Mouse (Mus musculus) embryonic facial prominence, embryonic 13.5 days (tissue): ENCODE measurements around the gene Dnaaf2. TPM values are rescaled to one million over a fixed set of nuclear protein-coding genes. Genes with fewer than 3 reads are reported as not detected.
"Not testable (repeated sequence)": the region's sequence is repeated elsewhere in the genome, so short reads cannot be mapped to it uniquely, and the experiment has no call there.

Experiments
- ATAC-seq: fragments of 200-750 bp; cut with Nextera tagmentation; 2 replicates; pipeline ENCODE4 v1.8.0; 2017; ENCODE audit warnings: low read depth; ENCODE audit not compliant: insufficient number of reproducible peaks, insufficient read depth, low FRiP score, low TSS enrichment
- H3K27ac ChIP-seq: fragments of 300-500 bp; sonication (generic); 2 replicates; pipeline ENCODE4 v1.5.1; 2015; ENCODE audit warnings: moderate library complexity, mild to moderate bottlenecking, inconsistent platforms
- H3K27me3 ChIP-seq: fragments of 300-500 bp; sonication (generic); 2 replicates; pipeline ENCODE4 v1.6.1; 2015; ENCODE audit warnings: mild to moderate bottlenecking, inconsistent platforms
- H3K36me3 ChIP-seq: fragments of 300-500 bp; sonication (generic); 2 replicates; pipeline ENCODE4 v1.6.1; 2015; ENCODE audit warnings: mild to moderate bottlenecking, inconsistent platforms
- H3K4me1 ChIP-seq: fragments of 300-500 bp; sonication (generic); 2 replicates; pipeline ENCODE4 v1.6.1; 2015; ENCODE audit warnings: inconsistent platforms
- H3K4me2 ChIP-seq: fragments of 300-500 bp; sonication (generic); 2 replicates; pipeline ENCODE4 v1.6.1; 2015; ENCODE audit warnings: moderate library complexity, mild to moderate bottlenecking, inconsistent platforms
- H3K4me3 ChIP-seq: fragments of 300-500 bp; sonication (generic); 2 replicates; pipeline ENCODE4 v1.5.1; 2015; ENCODE audit warnings: mild to moderate bottlenecking, inconsistent platforms
- H3K9ac ChIP-seq: fragments of 300-500 bp; sonication (generic); 2 replicates; pipeline ENCODE4 v1.6.1; 2015; ENCODE audit warnings: mild to moderate bottlenecking, inconsistent platforms
- H3K9me3 ChIP-seq: fragments of 300-500 bp; sonication (generic); 2 replicates; pipeline ENCODE4 v1.6.1; 2016; ENCODE audit warnings: inconsistent platforms
- WGBS: fragments of 180-500 bp; shearing (Covaris S2); methylation state at CpG from one replicate; pipeline ENCODE4 v1.1.7; 2015; ENCODE audit warnings: mixed read lengths; 5-methylcytosine and 5-hydroxymethylcytosine counted together
- polyA plus RNA-seq: library from polyadenylated mRNA; unstranded; fragments of >200 nt; fragmentation: Nextera tagmentation; extraction: Ambion mirVana; gene quantifications from 2 replicates; pipeline ENCODE4 v1.2.1, GENCODE M21; 2015

Gene Dnaaf2
- polyA plus RNA-seq, 1 experiment from 2014 or later = 12.0 TPM

GRCm38 (mm10) chr12:69158765-69159577, 39.3 kb downstream of the Dnaaf2 start, which contains the start of gene Rps29:
Gene Rps29 (minus strand): TSS chr12:69159186.
- H3K9me3 ChIP-seq, H3K27me3 ChIP-seq, H3K4me1 ChIP-seq: not testable (repeated sequence)
- Histone ChIP-seq H3K27ac (peak within 1 kb of the TSS; percentile 95), H3K9ac (peak within 1 kb of the TSS; percentile 92), H3K36me3 (peaks cover 20% of the 10 kb centered on the region), H3K4me3 (peak within 1 kb of the TSS; percentile 65), H3K4me2 (peak within 1 kb of the TSS; percentile 67)
- under 1% methylated on average over 59 of the region's 68 CpGs for WGBS
- ATAC-seq = peak; percentile 99

GRCm38 (mm10) chr12:69158366-69158764, 39.9 kb downstream of the Dnaaf2 start:
- ATAC-seq = 0 out of 2 replicates have a peak, but pooled peaks have one; percentile 1

GRCm38 (mm10) chr12:69157107-69157506, 41.1 kb downstream of the Dnaaf2 start:
- no peak for ATAC-seq
- H3K27me3 ChIP-seq = no peaks in the 10 kb centered on the region
- peaks cover 4% of the 10 kb centered on the region for H3K4me1 ChIP-seq
- H3K4me3 ChIP-seq = peak overlapping the region; percentile 65; the same call in 1 of the 2 replicates
- H3K9ac ChIP-seq = no peak overlapping the region
- H3K9me3 ChIP-seq = no peaks in the 10 kb centered on the region
- H3K4me2 ChIP-seq = 0 out of 2 replicates have a peak overlapping the region, but pooled peaks have one; percentile 67
- peaks cover 20% of the 10 kb centered on the region for H3K36me3 ChIP-seq
- WGBS = 99% methylated on average over 2 of the region's 2 CpGs
- H3K27ac ChIP-seq = no peak overlapping the region

More at GRCm38 (mm10) chr12:69158366-69158764, 39.9 kb downstream of the Dnaaf2 start:
- Histone ChIP-seq H3K36me3 (peaks cover 20% of the 10 kb centered on the region), H3K4me3 (peak overlapping the region; percentile 65), H3K9ac (peak overlapping the region; percentile 92), H3K27ac (peak overlapping the region; percentile 95), H3K27me3 (no peaks in the 10 kb centered on the region), H3K9me3 (no peaks in the 10 kb centered on the region), H3K4me2 (peak overlapping the region; percentile 67), H3K4me1 (peaks cover 4% of the 10 kb centered on the region)
- WGBS = under 1% methylated on average over 19 of the region's 19 CpGs

- H3K4me3 ChIP-seq = no peak overlapping the region
- no peaks in the 10 kb centered on the region for H3K9me3 ChIP-seq
- no peak overlapping the region for H3K4me2 ChIP-seq
- H3K36me3 ChIP-seq = peaks cover 20% of the 10 kb centered on the region
- no peak overlapping the region for H3K9ac ChIP-seq
- no peaks in the 10 kb centered on the region for H3K27me3 ChIP-seq
- no peak overlapping the region for H3K27ac ChIP-seq
- WGBS = 82% methylated on average over 4 of the region's 4 CpGs
- peaks cover 4% of the 10 kb centered on the region for H3K4me1 ChIP-seq
- no peak for ATAC-seq
Observed at GRCm38 (mm10) chr12:69156436-69156835, 41.8 kb downstream of the Dnaaf2 start.

- Histone ChIP-seq H3K4me3 (no peak overlapping the region), H3K9me3 (no peaks in the 10 kb centered on the region), H3K36me3 (peaks cover 20% of the 10 kb centered on the region), H3K9ac (no peak overlapping the region), H3K27ac (no peak overlapping the region), H3K27me3 (no peaks in the 10 kb centered on the region), H3K4me2 (no peak overlapping the region), H3K4me1 (peaks cover 4% of the 10 kb centered on the region)
- no peak for ATAC-seq
- 80% methylated on average over 2 of the region's 2 CpGs for WGBS
Observed at GRCm38 (mm10) chr12:69155923-69156322, 42.3 kb downstream of the Dnaaf2 start.

- WGBS = 84% methylated on average over 13 of the region's 13 CpGs
- Histone ChIP-seq H3K27me3 (no peaks in the 10 kb centered on the region), H3K36me3 (no peaks in the 10 kb centered on the region), H3K27ac (no peak overlapping the region), H3K9me3 (no peaks in the 10 kb centered on the region), H3K4me3 (no peak overlapping the region), H3K4me2 (no peak overlapping the region), H3K4me1 (no peaks in the 10 kb centered on the region), H3K9ac (no peak overlapping the region)
- no peak for ATAC-seq
Observed at GRCm38 (mm10) chr12:69150049-69150448, 48.2 kb downstream of the Dnaaf2 start.

- Histone ChIP-seq H3K4me3 (no peak overlapping the region), H3K4me1 (no peaks in the 10 kb centered on the region)
- WGBS = 93% methylated on average over 5 of the region's 5 CpGs
Observed at GRCm38 (mm10) chr12:69147166-69147735, 51.0 kb downstream of the Dnaaf2 start.

GRCm38 (mm10) chr12:69143460-69143859, 54.8 kb downstream of the Dnaaf2 start:
- no peak for ATAC-seq
- Histone ChIP-seq H3K9ac (no peak overlapping the region), H3K4me2 (no peak overlapping the region), H3K4me1 (no peaks in the 10 kb centered on the region), H3K27ac (no peak overlapping the region), H3K4me3 (no peak overlapping the region), H3K9me3 (no peaks in the 10 kb centered on the region), H3K36me3 (no peaks in the 10 kb centered on the region), H3K27me3 (no peaks in the 10 kb centered on the region)
- 74% methylated on average over 6 of the region's 6 CpGs for WGBS

More at GRCm38 (mm10) chr12:69147166-69147735, 51.0 kb downstream of the Dnaaf2 start:
- H3K27me3 ChIP-seq = no peaks in the 10 kb centered on the region
- no peaks in the 10 kb centered on the region for H3K36me3 ChIP-seq
- no peak for ATAC-seq
- H3K27ac ChIP-seq = no peak overlapping the region
- no peak overlapping the region for H3K4me2 ChIP-seq
- no peak overlapping the region for H3K9ac ChIP-seq
- no peaks in the 10 kb centered on the region for H3K9me3 ChIP-seq

- no peak overlapping the region for H3K4me3 ChIP-seq
- WGBS = 85% methylated on average over 7 of the region's 7 CpGs
- no peaks in the 10 kb centered on the region for H3K9me3 ChIP-seq
- no peak for ATAC-seq
- H3K27me3 ChIP-seq = no peaks in the 10 kb centered on the region
- H3K4me1 ChIP-seq = no peaks in the 10 kb centered on the region
- no peaks in the 10 kb centered on the region for H3K36me3 ChIP-seq
- no peak overlapping the region for H3K4me2 ChIP-seq
- H3K9ac ChIP-seq = no peak overlapping the region
- no peak overlapping the region for H3K27ac ChIP-seq
Observed at GRCm38 (mm10) chr12:69139841-69140240, 58.4 kb downstream of the Dnaaf2 start.

- H3K36me3 ChIP-seq = no peaks in the 10 kb centered on the region
- WGBS = 92% methylated on average over 3 of the region's 3 CpGs
Observed at GRCm38 (mm10) chr12:69139201-69139600, 59.0 kb downstream of the Dnaaf2 start.

More at GRCm38 (mm10) chr12:69139201-69139600, 59.0 kb downstream of the Dnaaf2 start:
- H3K4me2 ChIP-seq = no peak overlapping the region
- no peaks in the 10 kb centered on the region for H3K4me1 ChIP-seq
- ATAC-seq = no peak
- H3K9ac ChIP-seq = no peak overlapping the region
- no peaks in the 10 kb centered on the region for H3K27me3 ChIP-seq
- no peaks in the 10 kb centered on the region for H3K9me3 ChIP-seq
- H3K4me3 ChIP-seq = no peak overlapping the region
- no peak overlapping the region for H3K27ac ChIP-seq
